Mouse (Mus musculus) heart, embryonic 12.5 days (tissue): ENCODE results near the gene Col4a4. TPM values are rescaled to one million over a fixed set of nuclear protein-coding genes. Genes with fewer than 3 reads are reported as not detected.

ENCODE experiments used
- ATAC-seq: fragments of 200-750 bp; cut with Nextera tagmentation; 2 replicates; pipeline ENCODE4 v1.8.0; 2017; ENCODE audit warnings: moderate TSS enrichment, moderate library complexity; ENCODE audit not compliant: insufficient number of reproducible peaks, low FRiP score
- H3K27ac ChIP-seq: fragments of 300-500 bp; sonication (generic); 2 replicates; pipeline ENCODE4 v1.5.1; 2016; ENCODE audit warnings: mild to moderate bottlenecking, moderate library complexity; ENCODE audit not compliant: poor library complexity, severe bottlenecking
- H3K27me3 ChIP-seq: fragments of 300-500 bp; sonication (generic); replicated peaks from 2 replicates; pipeline ENCODE4 v1.6.1; 2016; ENCODE audit warnings: mild to moderate bottlenecking, moderate library complexity
- H3K36me3 ChIP-seq: fragments of 300-500 bp; sonication (generic); 2 replicates; pipeline ENCODE4 v1.6.1; 2016; ENCODE audit warnings: mild to moderate bottlenecking, moderate library complexity
- H3K4me1 ChIP-seq: fragments of 300-500 bp; sonication (generic); replicated peaks from 2 replicates; pipeline ENCODE4 v1.6.1; 2016; ENCODE audit warnings: mild to moderate bottlenecking
- H3K4me2 ChIP-seq: fragments of 300-500 bp; sonication (generic); 2 replicates; pipeline ENCODE4 v1.6.1; 2016; ENCODE audit warnings: mild to moderate bottlenecking, moderate library complexity
- H3K4me3 ChIP-seq: fragments of 300-500 bp; sonication (generic); 2 replicates; pipeline ENCODE4 v1.5.1; 2016; ENCODE audit warnings: mild to moderate bottlenecking
- H3K9ac ChIP-seq: fragments of 300-500 bp; sonication (generic); 2 replicates; pipeline ENCODE4 v1.6.1; 2016; ENCODE audit warnings: mild to moderate bottlenecking, moderate library complexity
- H3K9me3 ChIP-seq: fragments of 300-500 bp; sonication (generic); replicated peaks from 2 replicates; pipeline ENCODE4 v1.6.1; 2016; ENCODE audit warnings: mild to moderate bottlenecking, moderate library complexity
- WGBS: fragments of 180-500 bp; shearing (Covaris S2); methylation state at CpG from one replicate; pipeline ENCODE4 v1.1.7; 2016; 5-methylcytosine and 5-hydroxymethylcytosine counted together
- polyA plus RNA-seq: library from polyadenylated mRNA; unstranded; fragments of >200 nt; fragmentation: Nextera tagmentation; extraction: Ambion mirVana; gene quantifications from 2 replicates; pipeline ENCODE4 v1.2.1, GENCODE M21; 2016

The Col4a4 gene
- polyA plus RNA-seq, 1 experiment from 2014 or later: 0.33 TPM

DNA sequence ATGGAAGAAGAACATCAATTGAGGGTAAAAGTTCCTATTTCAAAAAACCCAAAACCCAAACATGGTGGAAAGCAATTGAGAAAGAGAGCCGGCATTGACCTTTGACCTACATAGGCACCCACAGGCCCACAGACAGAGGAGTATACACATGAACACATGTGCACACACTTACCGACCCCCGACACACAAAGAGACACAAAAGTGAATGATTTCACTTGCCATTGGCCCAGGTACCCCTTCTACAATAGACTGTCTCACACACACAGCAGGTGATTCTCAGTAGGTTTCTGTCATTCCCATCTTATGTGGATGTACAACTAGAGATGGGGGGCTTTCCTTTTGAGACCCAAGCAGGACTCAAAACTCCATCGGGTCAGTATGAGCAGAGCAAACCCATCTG is 110.8 kb downstream of the Col4a4 start:
- no peak for ATAC-seq
- H3K4me1 ChIP-seq: 0 out of 2 replicates have a peak, but pooled peaks cover 2% of the 10 kb centered on the region
- H3K27me3 ChIP-seq: no peaks in the 10 kb centered on the region
- no peak overlapping the region for H3K27ac ChIP-seq
- H3K9ac ChIP-seq: no peak overlapping the region
- H3K4me2 ChIP-seq: no peak overlapping the region
- H3K4me3 ChIP-seq: no peak overlapping the region
- no peaks in the 10 kb centered on the region for H3K9me3 ChIP-seq
- 80% methylated on average over 4 of the region's 4 CpGs for WGBS
- H3K36me3 ChIP-seq: no peaks in the 10 kb centered on the region

DNA sequence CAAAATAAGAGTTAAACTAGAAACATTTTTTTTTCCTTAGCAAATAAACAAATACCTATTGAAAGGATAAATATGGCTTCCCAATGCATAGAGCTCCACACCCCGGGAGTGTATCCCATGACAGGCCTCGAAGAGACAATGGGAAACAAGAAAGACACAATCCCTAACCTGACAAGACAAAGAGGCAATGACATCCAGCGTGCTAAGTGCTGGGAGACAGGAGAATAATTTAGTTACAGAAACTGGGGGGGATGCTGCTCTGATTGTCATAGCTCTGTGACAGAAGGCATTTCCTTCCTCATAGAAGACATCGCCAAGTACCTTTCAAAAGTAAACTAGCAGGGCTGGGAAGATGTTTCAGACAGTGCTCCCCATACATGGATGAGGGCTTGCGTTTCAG is 111.4 kb downstream of the Col4a4 start:
- H3K4me3 ChIP-seq: no peak overlapping the region
- H3K27ac ChIP-seq: no peak overlapping the region
- H3K4me1 ChIP-seq: 0 out of 2 replicates have a peak, but pooled peaks cover 2% of the 10 kb centered on the region
- no peaks in the 10 kb centered on the region for H3K9me3 ChIP-seq
- no peaks in the 10 kb centered on the region for H3K36me3 ChIP-seq
- H3K4me2 ChIP-seq: no peak overlapping the region
- H3K9ac ChIP-seq: no peak overlapping the region
- WGBS: 82% methylated on average over 5 of the region's 5 CpGs
- H3K27me3 ChIP-seq: no peaks in the 10 kb centered on the region
- ATAC-seq: no peak

DNA sequence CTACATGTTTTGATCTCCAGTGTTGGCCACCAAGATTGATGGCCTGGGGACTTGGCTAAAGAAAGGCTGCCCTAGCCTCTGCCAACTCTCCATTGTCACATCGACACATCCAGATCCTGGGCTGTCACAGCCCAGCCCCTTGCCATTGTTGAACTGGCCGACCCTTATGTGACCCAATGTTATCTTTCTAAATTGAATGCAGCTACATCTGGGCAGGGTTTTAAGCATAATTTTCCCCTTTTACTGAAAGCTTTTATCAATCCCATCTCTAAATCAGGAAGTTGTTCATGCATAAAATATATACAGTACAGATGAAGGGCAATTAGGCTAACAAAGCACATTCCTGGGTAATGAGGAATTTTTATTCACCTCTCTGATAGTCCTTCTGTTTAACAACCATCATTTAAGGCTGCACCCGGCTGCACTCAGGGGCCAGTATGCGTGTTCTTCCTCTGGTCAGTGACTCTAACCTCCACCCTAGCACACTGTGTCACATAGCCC is 112.1 kb downstream of the Col4a4 start:
- no peaks in the 10 kb centered on the region for H3K27me3 ChIP-seq
- ATAC-seq: no peak
- WGBS: 39% methylated on average over 4 of the region's 4 CpGs
- no peak overlapping the region for H3K4me3 ChIP-seq
- no peaks in the 10 kb centered on the region for H3K36me3 ChIP-seq
- no peak overlapping the region for H3K4me2 ChIP-seq
- H3K9ac ChIP-seq: no peak overlapping the region
- no peak overlapping the region for H3K27ac ChIP-seq
- no peaks in the 10 kb centered on the region for H3K9me3 ChIP-seq
- 0 out of 2 replicates have a peak, but pooled peaks cover 2% of the 10 kb centered on the region for H3K4me1 ChIP-seq

DNA sequence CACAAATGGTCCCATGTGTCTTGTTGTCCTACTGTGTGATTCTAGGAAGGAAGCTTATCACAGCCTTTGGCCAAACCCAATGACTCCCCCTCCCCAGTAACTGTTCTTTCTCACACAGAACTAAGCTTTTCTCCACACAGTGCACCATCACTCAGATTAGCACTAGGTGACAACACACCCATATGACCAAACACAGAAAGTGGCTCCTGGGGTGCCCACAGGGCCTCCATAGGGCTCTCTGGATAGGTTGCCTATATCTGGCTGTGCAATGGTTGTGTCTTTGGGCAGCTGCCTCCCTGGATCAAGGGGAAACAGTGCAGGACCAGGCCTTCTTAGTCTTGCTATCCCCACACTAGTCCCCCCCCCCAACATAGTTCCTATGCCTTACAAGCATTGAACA is 113.2 kb downstream of the Col4a4 start:
- ATAC-seq: no peak
- peaks cover 8% of the 10 kb centered on the region; the same call in 1 of the 2 replicates for H3K4me1 ChIP-seq
- no peak overlapping the region for H3K9ac ChIP-seq
- no peaks in the 10 kb centered on the region for H3K27me3 ChIP-seq
- no peaks in the 10 kb centered on the region for H3K9me3 ChIP-seq
- H3K27ac ChIP-seq: no peak overlapping the region
- H3K4me3 ChIP-seq: no peak overlapping the region
- no peaks in the 10 kb centered on the region for H3K36me3 ChIP-seq
- H3K4me2 ChIP-seq: no peak overlapping the region

DNA sequence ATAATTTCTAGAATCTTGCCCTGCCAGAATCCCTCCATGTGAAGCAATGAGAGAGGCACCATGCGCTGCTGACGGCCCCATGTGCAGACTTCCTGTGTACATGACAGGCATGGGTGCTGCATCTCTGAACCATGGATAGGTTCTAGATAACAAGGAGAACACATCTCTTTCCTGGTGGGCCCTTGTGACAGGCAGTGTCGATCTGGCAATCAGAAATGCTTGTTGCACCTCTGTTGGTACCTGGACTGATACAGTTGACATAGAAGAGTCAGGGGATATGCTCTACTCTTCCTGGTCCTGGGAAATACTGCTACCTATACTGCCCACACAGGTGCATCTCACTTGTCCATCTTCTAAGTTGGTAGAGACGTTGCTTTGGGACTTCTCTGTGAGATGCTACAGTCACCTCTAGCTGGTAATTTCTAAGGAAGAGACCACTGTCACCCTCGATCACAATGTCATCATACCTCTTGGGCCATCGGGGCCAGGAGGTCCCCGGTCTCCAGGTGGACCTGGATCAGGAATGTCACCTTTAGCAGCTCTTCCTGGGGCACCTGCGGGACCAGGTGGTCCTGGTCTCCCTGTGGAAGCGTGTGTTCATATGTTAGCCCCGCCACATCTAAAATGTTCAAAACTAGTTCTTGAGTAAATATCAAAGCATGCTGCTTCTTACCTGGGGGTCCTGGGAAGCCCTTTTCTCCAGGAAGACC is 116.0 kb downstream of the Col4a4 start:
- no peak for ATAC-seq
- Histone ChIP-seq H3K9ac (no peak overlapping the region), H3K36me3 (no peaks in the 10 kb centered on the region), H3K4me3 (no peak overlapping the region), H3K4me1 (peaks cover 8% of the 10 kb centered on the region; the same call in 1 of the 2 replicates), H3K4me2 (no peak overlapping the region), H3K9me3 (no peaks in the 10 kb centered on the region), H3K27me3 (no peaks in the 10 kb centered on the region), H3K27ac (no peak overlapping the region)
- WGBS: 81% methylated on average over 10 of the region's 10 CpGs

DNA sequence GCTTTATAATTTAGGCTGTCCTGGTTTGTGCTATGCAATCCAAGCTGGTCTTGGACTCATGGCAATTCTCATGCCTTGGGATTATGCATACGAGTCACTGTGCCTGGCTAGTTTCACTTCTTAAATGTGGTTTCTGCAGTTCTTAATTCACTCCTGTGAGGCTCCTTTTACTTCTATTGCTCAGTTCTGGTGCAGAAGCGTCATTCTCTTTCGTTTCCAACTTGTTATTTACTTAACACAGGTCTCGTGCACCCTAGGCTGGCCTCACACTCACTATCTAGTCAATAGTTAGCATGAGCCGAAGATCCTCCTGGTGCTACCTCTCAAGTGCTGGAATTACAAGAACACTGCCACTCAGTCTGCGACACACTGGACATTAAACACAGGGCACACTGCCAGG is 117.8 kb downstream of the Col4a4 start:
- no peaks in the 10 kb centered on the region for H3K36me3 ChIP-seq
- no peak overlapping the region for H3K4me2 ChIP-seq
- H3K27ac ChIP-seq: no peak overlapping the region
- no peak overlapping the region for H3K4me3 ChIP-seq
- H3K4me1 ChIP-seq: peaks cover 6% of the 10 kb centered on the region; the same call in 1 of the 2 replicates
- H3K27me3 ChIP-seq: no peaks in the 10 kb centered on the region
- ATAC-seq: no peak
- H3K9me3 ChIP-seq: no peaks in the 10 kb centered on the region
- 64% methylated on average over 6 of the region's 6 CpGs for WGBS
- no peak overlapping the region for H3K9ac ChIP-seq

- 59% methylated on average over 6 of the region's 6 CpGs for WGBS
Observed at GRCm38 (mm10) chr1:82465321-82465853, 121.3 kb downstream of the Col4a4 start.

GRCm38 (mm10) chr1:82461041-82461440 is 125.6 kb downstream of the Col4a4 start:
- H3K27me3 ChIP-seq: no peaks in the 10 kb centered on the region
- no peaks in the 10 kb centered on the region for H3K4me1 ChIP-seq
- no peak overlapping the region for H3K27ac ChIP-seq
- H3K4me2 ChIP-seq: no peak overlapping the region
- ATAC-seq: no peak
- 70% methylated on average over 4 of the region's 4 CpGs for whole genome bisulfite sequencing
- H3K9ac ChIP-seq: no peak overlapping the region
- no peaks in the 10 kb centered on the region for H3K36me3 ChIP-seq
- no peak overlapping the region for H3K4me3 ChIP-seq
- no peaks in the 10 kb centered on the region for H3K9me3 ChIP-seq

More at GRCm38 (mm10) chr1:82465321-82465853, 121.3 kb downstream of the Col4a4 start:
- H3K4me2 ChIP-seq: no peak overlapping the region
- ATAC-seq: no peak
- H3K9ac ChIP-seq: no peak overlapping the region
- H3K27me3 ChIP-seq: no peaks in the 10 kb centered on the region
- H3K9me3 ChIP-seq: no peaks in the 10 kb centered on the region
- H3K36me3 ChIP-seq: no peaks in the 10 kb centered on the region
- no peak overlapping the region for H3K4me3 ChIP-seq
- peaks cover 6% of the 10 kb centered on the region; the same call in 1 of the 2 replicates for H3K4me1 ChIP-seq
- H3K27ac ChIP-seq: no peak overlapping the region

- H3K27ac ChIP-seq: no peak overlapping the region
- H3K9me3 ChIP-seq: no peaks in the 10 kb centered on the region
- no peak overlapping the region for H3K9ac ChIP-seq
- no peak overlapping the region for H3K4me3 ChIP-seq
- no peaks in the 10 kb centered on the region for H3K36me3 ChIP-seq
- ATAC-seq: no peak
- H3K27me3 ChIP-seq: no peaks in the 10 kb centered on the region
- H3K4me1 ChIP-seq: no peaks in the 10 kb centered on the region
- 71% methylated on average over 2 of the region's 2 CpGs for WGBS
- H3K4me2 ChIP-seq: no peak overlapping the region
Observed at GRCm38 (mm10) chr1:82459926-82460325, 126.7 kb downstream of the Col4a4 start.

GRCm38 (mm10) chr1:82459350-82459749 is 127.3 kb downstream of the Col4a4 start:
- ATAC-seq: no peak
- Histone ChIP-seq H3K4me1 (no peaks in the 10 kb centered on the region), H3K4me2 (no peak overlapping the region), H3K4me3 (no peak overlapping the region), H3K9me3 (no peaks in the 10 kb centered on the region), H3K36me3 (no peaks in the 10 kb centered on the region), H3K27ac (no peak overlapping the region), H3K27me3 (no peaks in the 10 kb centered on the region), H3K9ac (no peak overlapping the region)
- 78% methylated on average over 4 of the region's 4 CpGs for WGBS

- H3K4me1 ChIP-seq: peaks cover 7% of the 10 kb centered on the region; the same call in 1 of the 2 replicates
Observed at GRCm38 (mm10) chr1:82454031-82454430, 132.6 kb downstream of the Col4a4 start.

More at GRCm38 (mm10) chr1:82454031-82454430, 132.6 kb downstream of the Col4a4 start:
- Histone ChIP-seq H3K4me3 (no peak overlapping the region), H3K9ac (no peak overlapping the region), H3K27ac (no peak overlapping the region), H3K4me2 (no peak overlapping the region), H3K9me3 (no peaks in the 10 kb centered on the region), H3K27me3 (no peaks in the 10 kb centered on the region), H3K36me3 (no peaks in the 10 kb centered on the region)
- no peak for ATAC-seq
- 95% methylated on average over 3 of the region's 3 CpGs for WGBS
